7 mouse cellular contexts compared by ENCODE assay signal in the genomic region with DNA sequence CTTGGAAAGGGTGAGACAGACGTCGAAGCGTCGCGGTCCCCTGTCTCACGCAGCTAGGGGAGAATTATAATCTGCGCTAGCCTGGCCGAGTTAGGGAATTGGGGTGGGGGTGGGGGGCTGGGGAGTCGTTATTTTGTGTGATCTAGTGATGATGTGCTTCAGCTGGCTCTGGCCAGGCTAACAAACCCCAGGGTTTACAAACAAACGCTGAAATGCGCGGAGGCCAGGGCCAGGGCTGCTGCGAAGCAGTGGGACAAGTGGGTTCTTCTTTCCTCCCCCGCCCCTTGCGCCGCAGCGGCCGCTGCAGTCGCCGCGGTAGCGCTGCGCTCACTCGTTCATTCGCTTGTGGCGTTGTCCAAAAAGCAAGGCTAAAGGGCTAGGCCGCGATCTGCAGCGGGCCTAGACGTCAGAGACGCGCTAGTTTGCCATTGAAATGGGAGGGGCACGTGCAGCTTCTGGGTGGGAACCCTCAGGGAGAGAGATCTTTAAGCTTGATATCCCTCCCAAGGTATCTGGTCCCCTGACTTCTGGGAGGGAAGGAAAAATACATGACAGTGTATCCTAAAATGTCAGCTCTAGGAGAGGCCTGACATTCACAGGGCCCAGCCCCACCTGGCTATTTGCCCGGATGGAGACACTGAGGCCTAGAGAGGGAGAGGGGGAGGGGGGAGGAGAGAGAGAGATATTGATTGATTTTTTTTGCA. TPM values are rescaled to one million over a fixed set of nuclear protein-coding genes. Genes with fewer than 3 reads are reported as not detected.
DNase-seq lines count a peak whose midpoint lies in the region; ATAC-seq and TF ChIP-seq lines count a peak whose summit lies in the region.

No protein-coding gene starts in this region.

- 3% methylated on average over 34 of the region's 34 CpGs for WGBS in forebrain, postnatal 0 days
- 1% methylated on average over 34 of the region's 34 CpGs for WGBS in midbrain, embryonic 12.5 days

- no peak for ATAC-seq in forebrain, postnatal 0 days
- peak; percentile 23 for ATAC-seq in midbrain, embryonic 12.5 days (ENCODE audit: low FRiP score, low read depth)

- TF ChIP-seq CTCF in cortical plate, adult 2 months (IDR thresholded peaks at IDR 0.05; ENCODE audit: extremely low read depth, insufficient read depth, low read length) = no peak
- TF ChIP-seq CTCF in forebrain, postnatal 0 days (IDR thresholded peaks at IDR 0.05; ENCODE audit: low read depth) = no peak

- TF ChIP-seq POLR2A in cortical plate, adult 2 months (IDR thresholded peaks at IDR 0.05; ENCODE audit: extremely low read depth, insufficient read depth, low read length) = no peak

- H3K9me3 ChIP-seq in forebrain, postnatal 0 days (ENCODE audit: low read length) = no peaks in the 10 kb centered on the region
- no peaks in the 10 kb centered on the region for H3K9me3 ChIP-seq in midbrain, embryonic 12.5 days

- peak overlapping the region; percentile 85 for H3K4me3 ChIP-seq in cortical plate, adult 2 months (ENCODE audit: insufficient read depth, low read length)
- H3K4me3 ChIP-seq in forebrain, postnatal 0 days (ENCODE audit: low read depth, low read length) = peak overlapping the region; percentile 51
- peak overlapping the region; percentile 52 for H3K4me3 ChIP-seq in midbrain, embryonic 12.5 days

- H3K4me2 ChIP-seq in forebrain, postnatal 0 days (ENCODE audit: low read depth) = peak overlapping the region; percentile 88
- H3K4me2 ChIP-seq in midbrain, embryonic 12.5 days (replicated peaks) = peak overlapping the region; percentile 83

- intact Hi-C loops in gastrocnemius, postnatal 14 days (cut with DNase I; ENCODE audit: low total_unique reads) = no loop called here

- H3K36me3 ChIP-seq in forebrain, postnatal 0 days (ENCODE audit: insufficient read depth) = no peaks in the 10 kb centered on the region
- no peaks in the 10 kb centered on the region for H3K36me3 ChIP-seq in midbrain, embryonic 12.5 days

- peaks cover 2% of the 10 kb centered on the region; the same call in 1 of the 2 replicates for H3K4me1 ChIP-seq in cortical plate, adult 2 months (ENCODE audit: control insufficient read depth, insufficient read depth, low read length)
- no peaks in the 10 kb centered on the region for H3K4me1 ChIP-seq in forebrain, postnatal 0 days (ENCODE audit: insufficient read depth)
- H3K4me1 ChIP-seq in midbrain, embryonic 12.5 days = peaks cover 20% of the 10 kb centered on the region

- H3K27ac ChIP-seq in cortical plate, adult 2 months (ENCODE audit: insufficient read depth, low read length) = no peak overlapping the region
- H3K27ac ChIP-seq in forebrain, postnatal 0 days (ENCODE audit: low read depth, low read length) = 0 out of 2 replicates have a peak overlapping the region, but pooled peaks have one; percentile 4
- no peak overlapping the region for H3K27ac ChIP-seq in midbrain, embryonic 12.5 days (replicated peaks)

- peak; percentile 24 to 41 for DNase-seq in kidney, postnatal 4 days
- DNase-seq in kidney, postnatal 36 days = no peak
- DNase-seq in forebrain, postnatal 0 days = peak; percentile 27
- no peak for DNase-seq in urinary bladder, postnatal 36 days (ENCODE audit: low spot score in 2 of 2)
- no peak for DNase-seq in gastrocnemius, postnatal 14 days

- H3K27me3 ChIP-seq in forebrain, postnatal 0 days (ENCODE audit: insufficient read depth, low read length) = peaks cover 44% of the 10 kb centered on the region
- H3K27me3 ChIP-seq in midbrain, embryonic 12.5 days = peaks cover 87% of the 10 kb centered on the region

- H3K9ac ChIP-seq in forebrain, postnatal 0 days = 0 out of 2 replicates have a peak overlapping the region, but pooled peaks have one; percentile 44
- H3K9ac ChIP-seq in midbrain, embryonic 12.5 days (replicated peaks) = no peak overlapping the region; the same call in 1 of the 2 replicates

RNA-seq across cellular contexts. Expression of a gene that starts 1.2 kb away (rescaled TPM):
- polyA plus RNA-seq in cortical plate, adult 2 months (2012; rRNA removed) = 124 and 142 TPM in 2 replicates
- 25.5 and 33.2 TPM in 2 replicates for total RNA-seq in forebrain, postnatal 0 days (2014; rRNA removed)
- 15.3 and 19.3 TPM in 2 replicates for polyA plus RNA-seq in forebrain, postnatal 0 days (2015; fragmentation: Nextera tagmentation; extraction: Ambion mirVana)
- polyA plus RNA-seq in midbrain, embryonic 12.5 days (2016; fragmentation: Nextera tagmentation; extraction: Ambion mirVana) = 0.20 and 0.27 TPM in 2 replicates
- total RNA-seq in gastrocnemius, postnatal 14 days (2021) = under 1 TPM; 0.04 to 0.11 TPM

Comparison
In these comparisons a context has a peak if more than half of its experiments do, and no peak if none do; other contexts are left out.
1. DNase-seq: peak in kidney, postnatal 4 days (2 of 2) and forebrain, postnatal 0 days (single experiment); none in kidney, postnatal 36 days (0 of 2), urinary bladder, postnatal 36 days (0 of 2) and gastrocnemius, postnatal 14 days (single experiment).
2. RNA of a gene that starts 1.2 kb away (polyA plus RNA-seq): 124 to 142 TPM in cortical plate, adult 2 months and 15.3 to 19.3 TPM in forebrain, postnatal 0 days; 0.20 to 0.27 TPM in midbrain, embryonic 12.5 days; every median in the first group is over 10 times any median in the second.
3. Peak in every context shown above with its lines, with median percentiles within 50 percentile points of each other: H3K4me3 ChIP-seq.